Mouse (Mus musculus) testis, adult 2 months (tissue): Measurements from ENCODE around the gene Hrct1.
A peak's percentile ranks its signal among the peaks of the same experiment; 100 is the strongest.

ENCODE experiments used
- CTCF ChIP-seq: fragments of 200-500 bp; IDR thresholded peaks from 2 replicates; pipeline ENCODE4 v1.5.1; 2012; ENCODE audit warnings: low read depth, mild to moderate bottlenecking, inconsistent platforms, low read length, moderate library complexity; ENCODE audit not compliant: control insufficient read depth, insufficient read depth, insufficient replicate concordance
- POLR2A ChIP-seq: fragments of 200-500 bp; IDR thresholded peaks from 2 replicates; pipeline ENCODE4 v1.6.1; 2012; ENCODE audit warnings: low read depth, mild to moderate bottlenecking, inconsistent platforms, low read length, moderate library complexity; ENCODE audit not compliant: control insufficient read depth

DNA sequence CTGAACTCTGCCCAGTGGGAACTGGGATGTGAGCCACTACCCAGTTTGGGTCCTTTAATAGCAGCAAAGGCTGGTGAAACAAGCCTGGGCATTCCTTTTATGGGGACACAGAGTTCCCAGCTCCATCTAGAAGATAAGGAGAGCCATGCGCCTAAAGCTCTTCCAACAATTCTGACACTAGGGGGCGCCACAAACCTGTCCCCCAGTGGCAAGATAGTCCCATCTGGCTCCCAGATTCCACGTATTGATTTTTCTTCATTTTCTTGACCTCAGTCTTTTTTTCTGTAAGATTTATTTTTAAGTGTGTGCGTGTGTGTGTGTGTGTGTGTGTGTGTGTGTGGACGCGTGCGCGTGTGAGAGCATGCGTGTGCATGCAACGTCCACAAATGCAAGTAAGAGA, 33.5 kb downstream of the Hrct1 start:
- TF ChIP-seq POLR2A, result no peak
- peak; percentile 66; the same call in 1 of the 2 replicates for TF ChIP-seq CTCF
